Mouse (Mus musculus) heart, postnatal 14 days (tissue): ENCODE measurements around the gene Foxi3. TPM values are rescaled to one million over a fixed set of nuclear protein-coding genes. Genes with fewer than 3 reads are reported as not detected.

Source experiments
- DNase-seq, 2 experiments: peaks; one replicate each; pipeline ENCODE4 v3.0.0; 2021 to 2022
- intact Hi-C: fragments of 180-260 bp; cut with DNase I; formaldehyde crosslinking; loops from one replicate; pipeline ENCODE4 v1.15.1; 2025
- long read RNA-seq, 2 experiments: library from polyadenylated mRNA; stranded (forward); transcript quantifications; one replicate each; pipeline ENCODE4 v2.0.0; 2021
- total RNA-seq, 2 experiments: library from RNA; stranded (reverse); gene quantifications; 2 replicates each; pipeline ENCODE4 v1.2.3; 2021

Foxi3 gene
- total RNA-seq: not detected
- long read RNA-seq, experiment 1: 0 reads
- long read RNA-seq, experiment 2: 0 reads

DNA sequence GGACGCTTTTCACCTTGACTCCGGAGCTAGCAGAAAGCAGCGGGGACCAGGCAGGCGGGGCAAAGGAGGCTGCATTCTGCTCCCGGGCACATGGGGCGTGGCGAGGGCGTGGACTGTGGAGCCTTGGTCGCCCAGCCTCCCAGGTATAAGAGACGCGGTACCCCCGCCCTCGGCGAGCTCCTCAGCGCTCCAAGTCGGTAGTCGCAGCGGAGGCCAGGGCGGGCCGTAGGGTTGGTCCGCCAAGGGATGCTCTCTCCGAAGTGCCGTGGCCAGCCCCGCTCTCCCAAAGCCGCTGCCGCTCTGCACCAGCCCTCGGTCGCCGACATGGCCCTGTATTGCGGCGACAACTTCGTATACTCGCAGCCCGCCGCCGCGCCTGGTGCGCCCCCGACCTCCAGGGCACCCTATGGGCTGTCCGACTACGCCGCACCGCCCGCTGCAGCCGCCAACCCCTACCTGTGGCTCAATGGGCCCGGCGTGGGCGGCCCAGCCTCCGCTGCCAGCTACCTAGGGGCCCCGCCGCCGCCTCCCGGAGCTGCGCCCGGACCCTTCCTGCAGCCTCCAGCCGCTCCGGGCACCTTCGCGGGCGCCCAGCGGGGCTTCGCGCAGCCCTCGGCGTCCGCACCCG, at the start of gene Foxi3:
Foxi3 (plus strand) TSS at position 247 of the 628 bp plus-strand sequence.
- DNase-seq: peak; percentile 4 to 6
- intact Hi-C loops: loop anchor here (2.0 kb wide), 1 partner anchor 166 kb away; no protein-coding TSS in a partner anchor

DNA sequence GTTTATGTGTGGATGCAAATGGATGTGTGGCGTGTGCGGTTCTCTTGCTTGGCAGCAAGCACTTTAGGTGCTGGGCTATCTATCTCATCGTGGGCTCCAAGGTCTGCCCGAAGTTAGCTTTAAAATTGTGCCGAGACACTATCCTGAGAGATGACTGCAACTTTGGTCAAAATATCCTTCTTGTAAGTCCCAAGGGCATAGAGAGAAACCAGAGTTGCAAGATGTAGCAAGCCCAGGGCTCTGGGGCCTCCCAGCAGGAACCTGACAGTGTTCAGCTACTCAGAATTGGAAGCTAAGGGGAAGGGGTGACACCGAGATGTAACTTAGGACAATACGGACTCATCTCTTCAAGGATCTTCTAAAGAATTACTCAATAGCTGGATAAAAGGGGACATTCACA, 46.8 kb upstream of the Foxi3 start:
- intact Hi-C loops: no loop called here
- DNase-seq: no peak

DNA sequence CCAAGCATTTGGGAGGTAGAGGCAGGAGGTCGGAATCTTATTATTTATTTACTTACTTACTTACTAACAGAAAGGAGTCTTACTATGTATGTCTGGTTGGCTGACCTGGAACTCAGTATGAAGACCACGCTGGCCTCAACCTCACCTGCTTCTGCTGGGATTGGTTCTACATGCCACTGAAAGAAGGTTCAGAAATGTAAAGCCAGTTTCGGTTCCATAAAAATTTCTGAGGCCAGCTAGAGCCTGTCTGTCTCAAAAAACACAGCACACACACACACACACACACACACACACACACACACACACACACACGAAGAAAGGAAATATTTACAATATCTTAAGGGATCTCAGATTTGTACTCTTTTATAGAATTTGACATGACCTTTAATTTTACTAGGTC, 46.0 kb upstream of the Foxi3 start:
- DNase-seq: no peak
- intact Hi-C loops: no loop called here

DNA sequence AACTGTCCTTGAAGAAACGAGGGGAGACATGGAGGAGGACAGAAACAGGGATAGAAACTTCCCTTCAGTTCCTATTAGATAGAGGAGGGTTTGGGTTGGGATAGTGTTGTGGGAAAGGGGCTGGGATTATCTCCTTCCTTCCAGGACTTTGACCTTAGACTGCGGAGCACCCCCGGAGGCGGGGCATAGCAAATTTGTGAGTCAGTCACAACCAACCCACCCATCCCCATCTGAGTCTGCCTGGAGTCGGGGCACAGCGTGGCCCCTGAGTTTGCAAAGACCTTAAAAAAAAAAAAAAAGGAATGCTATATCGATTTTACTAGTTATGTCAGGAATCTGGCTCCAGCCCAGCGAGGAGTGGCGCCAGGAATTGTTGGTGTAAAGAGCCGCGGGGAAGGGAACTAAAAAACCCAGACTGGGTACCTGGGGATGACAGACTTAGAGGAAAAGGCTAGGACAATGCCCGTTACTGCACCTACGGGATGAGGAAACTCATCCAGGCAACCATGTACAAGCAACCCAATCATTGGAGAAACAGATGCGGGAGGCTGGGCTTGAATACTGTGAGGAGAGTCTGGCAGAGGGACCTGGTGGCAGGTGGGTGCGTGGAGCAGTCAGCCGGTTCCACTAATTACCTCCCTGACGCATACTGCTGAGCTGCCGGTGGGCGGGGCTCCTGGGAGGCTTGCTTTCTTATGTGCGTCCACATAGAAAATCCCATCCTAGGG, 44.5 kb upstream of the Foxi3 start:
- DNase-seq: peak in 1 of 2 experiments; percentile 8
- intact Hi-C loops: no loop called here

DNA sequence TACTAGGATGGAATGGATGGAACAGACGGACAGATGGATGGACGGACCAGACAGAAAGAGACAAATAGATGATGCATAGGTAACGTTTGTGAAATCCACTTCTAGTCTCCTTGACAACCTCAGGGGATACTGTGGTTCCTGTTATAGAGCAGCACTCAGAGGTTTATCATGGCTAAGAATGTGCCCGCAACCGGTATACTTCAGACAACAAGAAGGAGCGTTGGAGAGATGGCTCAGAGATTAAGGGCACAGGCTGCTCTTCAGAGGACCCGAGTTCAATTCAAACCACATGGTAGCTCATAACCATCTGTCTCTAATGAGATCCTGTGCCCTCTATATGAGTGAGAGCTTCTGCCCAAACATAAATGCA, 44.0 kb upstream of the Foxi3 start:
- no peak for DNase-seq
- intact Hi-C loops: no loop called here

DNA sequence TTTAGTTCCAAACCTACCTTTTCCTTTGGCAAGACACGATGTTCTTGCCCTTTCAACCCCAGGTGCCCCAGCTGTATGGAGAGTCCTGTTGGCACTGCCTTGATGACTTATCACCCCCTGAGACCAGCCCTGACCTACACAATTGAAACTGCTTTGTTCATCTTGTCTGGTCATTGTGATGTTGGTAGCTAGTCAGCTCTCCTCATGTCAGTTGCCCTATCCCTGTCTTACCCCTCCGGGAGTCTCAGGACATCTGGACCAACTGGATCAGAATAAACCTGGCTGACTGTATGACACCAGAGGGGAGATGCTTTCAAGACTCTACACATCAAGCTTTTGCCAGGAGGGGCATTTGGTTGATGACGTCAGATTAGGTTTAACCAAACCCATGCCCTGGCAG, 37.5 kb upstream of the Foxi3 start, which contains the start of gene Tex37:
Tex37 (minus strand) TSS at position 101 of the 400 bp plus-strand sequence.
- intact Hi-C loops: no loop called here
- no peak for DNase-seq

DNA sequence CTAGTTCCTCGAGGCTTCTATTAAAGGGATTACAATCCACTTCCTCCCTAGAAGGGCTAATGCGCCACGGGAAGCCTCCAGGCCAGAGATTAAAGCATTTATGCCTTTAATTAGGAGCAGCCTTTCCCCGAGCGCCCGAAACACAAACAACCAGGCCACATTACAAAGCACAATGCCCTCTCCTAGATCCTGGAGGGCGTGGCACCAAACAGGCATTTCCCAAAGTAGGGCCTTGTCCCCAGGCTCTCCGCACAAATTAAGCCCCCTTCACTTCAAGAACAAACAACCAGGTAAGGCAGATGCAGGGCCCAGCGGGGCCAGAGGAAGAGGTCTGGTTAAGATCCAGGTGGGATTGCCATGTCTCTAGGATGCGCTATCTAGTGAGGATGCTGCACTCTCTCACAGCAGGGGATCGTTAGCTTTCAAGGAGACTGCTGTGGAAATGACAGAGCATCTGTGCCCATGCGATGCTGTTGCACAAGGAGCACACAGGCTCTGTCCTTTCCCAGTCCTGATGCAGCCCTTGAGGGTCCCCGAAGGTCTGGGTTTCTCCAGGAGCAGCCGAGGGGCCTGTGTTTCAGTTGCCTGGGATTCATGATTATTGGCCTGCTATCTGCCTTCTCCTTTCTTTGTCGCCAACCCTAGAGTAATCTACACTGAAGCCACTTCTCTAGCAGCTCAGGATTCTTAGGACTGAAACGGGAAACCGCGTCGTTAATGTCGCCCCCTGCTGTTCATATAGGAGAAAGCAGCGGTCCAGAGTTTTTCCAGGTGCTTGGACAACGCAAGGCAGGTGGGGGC, 34.9 kb upstream of the Foxi3 start:
- intact Hi-C loops: no loop called here
- peak; percentile 25 to 49 for DNase-seq

DNA sequence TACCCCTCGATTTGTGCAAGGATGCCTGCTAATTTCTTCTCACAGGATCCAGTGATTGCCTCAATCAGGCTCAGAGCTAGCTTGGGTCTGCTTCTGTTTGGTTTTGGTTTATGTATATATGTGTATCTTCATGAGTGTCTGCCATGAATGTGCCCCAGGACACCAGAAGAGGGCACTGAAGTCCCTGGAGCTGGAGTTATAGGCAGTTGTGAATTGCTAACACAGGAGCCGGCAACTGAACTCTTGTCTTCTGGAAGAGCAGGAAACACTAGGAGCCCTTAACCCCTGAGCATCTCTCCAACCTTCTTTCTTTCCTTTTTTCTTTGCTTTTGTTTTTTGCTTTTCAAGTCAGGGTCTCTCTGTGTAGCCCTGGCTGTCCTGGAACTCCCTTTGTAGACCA, 24.5 kb upstream of the Foxi3 start:
- no peak for DNase-seq
- intact Hi-C loops: no loop called here

DNA sequence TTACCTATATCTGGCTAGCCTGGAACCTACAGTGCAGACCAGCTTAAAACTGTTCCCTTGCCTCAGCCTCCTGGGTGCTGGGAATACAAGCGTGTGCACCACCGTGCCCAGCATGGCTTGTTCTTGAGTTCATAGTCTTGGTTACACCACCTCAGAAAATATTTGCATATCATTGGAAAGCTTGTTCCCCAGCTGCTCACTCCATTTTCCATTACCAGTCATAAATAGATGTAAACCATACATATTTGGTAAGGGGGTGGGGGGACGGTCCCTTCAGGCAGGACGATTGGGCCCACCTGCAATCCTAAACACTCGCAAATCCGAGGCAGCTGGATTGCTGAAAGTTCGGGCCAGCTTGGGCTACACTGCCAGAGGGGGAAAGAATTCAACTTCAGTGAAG, 3.1 kb upstream of the Foxi3 start:
- no peak for DNase-seq
- intact Hi-C loops: no loop called here

DNA sequence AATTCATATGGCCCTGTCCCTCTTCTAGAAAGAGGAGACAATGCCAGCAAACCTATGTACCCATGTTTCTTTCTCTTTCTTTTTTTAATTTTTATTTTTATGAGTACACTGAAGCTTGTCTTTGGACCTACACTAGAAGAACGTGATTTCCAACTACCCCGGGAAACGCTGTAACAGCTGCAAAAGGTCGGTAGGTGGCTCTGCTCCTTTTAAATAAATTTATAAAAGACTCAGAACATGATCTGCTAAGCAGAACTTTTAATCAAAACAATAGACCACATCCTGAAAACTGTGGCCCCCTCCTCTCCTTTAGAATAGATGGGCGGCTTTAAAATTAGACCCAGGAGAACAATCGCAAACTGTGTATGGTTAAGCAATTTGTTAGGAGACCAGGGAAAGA, 2.3 kb upstream of the Foxi3 start:
- intact Hi-C loops: no loop called here
- peak in 1 of 2 experiments; percentile 14 for DNase-seq

DNA sequence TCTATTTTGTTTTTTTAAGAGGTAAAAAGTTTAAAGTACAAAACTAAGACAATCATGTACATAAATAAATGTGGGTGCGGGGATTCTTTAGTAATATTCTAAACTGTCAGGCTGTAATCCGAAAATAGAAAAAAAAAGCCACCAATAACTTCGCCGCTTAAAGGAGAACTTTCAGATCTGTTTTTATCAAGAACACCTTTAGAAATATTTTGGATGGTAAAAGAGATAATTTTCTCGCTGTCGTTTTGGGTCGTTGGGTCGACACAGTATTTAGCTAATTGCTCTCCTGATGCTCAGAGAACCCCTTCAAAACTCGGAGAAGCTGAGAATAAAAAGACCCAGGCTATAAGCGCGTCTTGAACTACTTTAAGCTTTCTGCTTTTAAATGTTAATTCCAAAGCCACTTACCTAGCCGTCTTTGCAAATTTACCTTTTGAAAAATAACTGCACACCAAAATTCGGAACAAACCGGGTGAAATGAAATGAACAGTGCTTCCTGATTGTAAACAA, 985 bp upstream of the Foxi3 start:
- no peak for DNase-seq
- intact Hi-C loops: no loop called here

DNA sequence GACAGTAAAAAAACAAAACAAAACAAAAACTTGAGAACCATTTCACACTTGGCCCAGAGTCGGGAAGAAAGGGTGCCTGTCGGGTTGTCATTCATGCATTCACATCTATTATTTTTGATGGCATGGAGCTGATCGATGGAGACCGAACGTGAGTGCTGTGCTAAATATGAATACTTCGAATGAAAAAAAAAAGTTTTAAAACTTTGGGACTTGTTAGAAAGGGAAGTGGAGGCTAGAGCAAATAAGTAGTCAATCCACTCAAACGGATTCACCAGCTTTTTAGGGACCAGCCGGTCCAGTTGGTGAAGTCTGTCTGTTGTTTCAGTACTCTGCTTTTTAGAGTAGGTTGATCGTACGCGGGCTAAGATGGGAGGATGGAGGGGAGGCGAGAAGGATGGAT, 490 bp upstream of the Foxi3 start:
- intact Hi-C loops: loop anchor here (2.0 kb wide), 1 partner anchor 167 kb away; no protein-coding TSS in a partner anchor
- no peak for DNase-seq

DNA sequence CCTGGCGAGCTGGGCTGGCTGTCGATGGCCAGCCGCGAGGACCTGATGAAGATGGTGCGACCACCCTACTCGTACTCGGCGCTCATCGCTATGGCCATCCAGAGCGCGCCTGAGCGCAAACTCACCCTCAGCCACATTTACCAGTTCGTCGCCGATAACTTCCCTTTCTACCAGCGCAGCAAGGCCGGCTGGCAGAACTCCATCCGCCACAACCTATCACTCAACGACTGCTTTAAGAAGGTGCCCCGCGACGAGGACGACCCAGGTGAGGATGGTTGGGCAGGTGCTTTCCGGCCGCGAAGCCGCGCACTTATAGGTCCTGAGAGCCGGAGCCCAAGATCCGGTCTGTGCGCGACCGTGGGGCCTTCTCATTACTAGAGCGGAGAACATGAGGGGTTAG, 605 bp downstream of the Foxi3 start:
- DNase-seq: no peak
- intact Hi-C loops: loop anchor here (2.0 kb wide), 1 partner anchor 166 kb away; no protein-coding TSS in a partner anchor

DNA sequence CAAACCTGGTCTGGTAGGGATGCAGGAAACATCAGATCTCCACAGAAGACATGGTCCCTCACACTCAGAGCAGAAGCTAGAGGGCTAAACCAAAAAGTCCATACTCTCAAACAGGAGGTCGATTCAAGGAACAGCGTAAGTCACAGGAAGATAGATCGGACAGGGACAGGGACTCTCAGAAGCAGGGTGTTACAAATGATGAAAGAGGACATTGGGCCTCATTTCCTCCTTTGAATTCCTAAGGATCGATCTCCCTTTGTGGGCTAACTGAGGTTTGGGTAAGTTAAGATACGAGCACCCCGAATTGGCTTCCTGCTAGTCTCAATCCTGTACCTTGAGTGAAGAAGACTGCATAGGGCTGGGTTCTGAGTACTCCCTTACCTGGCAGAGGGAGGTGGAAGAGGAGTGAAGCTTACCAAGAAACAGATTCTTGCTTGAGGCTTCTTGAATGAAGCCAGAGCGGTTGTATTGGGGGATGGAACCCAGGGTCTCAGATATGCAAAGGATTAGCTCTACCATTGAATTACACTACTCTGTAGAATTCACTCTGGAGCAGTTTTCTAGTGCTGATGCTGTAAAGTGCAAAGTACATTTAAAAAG, 1.1 kb downstream of the Foxi3 start:
- intact Hi-C loops: loop anchor here (2.0 kb wide), 1 partner anchor 165 kb away; no protein-coding TSS in a partner anchor
- no peak for DNase-seq

DNA sequence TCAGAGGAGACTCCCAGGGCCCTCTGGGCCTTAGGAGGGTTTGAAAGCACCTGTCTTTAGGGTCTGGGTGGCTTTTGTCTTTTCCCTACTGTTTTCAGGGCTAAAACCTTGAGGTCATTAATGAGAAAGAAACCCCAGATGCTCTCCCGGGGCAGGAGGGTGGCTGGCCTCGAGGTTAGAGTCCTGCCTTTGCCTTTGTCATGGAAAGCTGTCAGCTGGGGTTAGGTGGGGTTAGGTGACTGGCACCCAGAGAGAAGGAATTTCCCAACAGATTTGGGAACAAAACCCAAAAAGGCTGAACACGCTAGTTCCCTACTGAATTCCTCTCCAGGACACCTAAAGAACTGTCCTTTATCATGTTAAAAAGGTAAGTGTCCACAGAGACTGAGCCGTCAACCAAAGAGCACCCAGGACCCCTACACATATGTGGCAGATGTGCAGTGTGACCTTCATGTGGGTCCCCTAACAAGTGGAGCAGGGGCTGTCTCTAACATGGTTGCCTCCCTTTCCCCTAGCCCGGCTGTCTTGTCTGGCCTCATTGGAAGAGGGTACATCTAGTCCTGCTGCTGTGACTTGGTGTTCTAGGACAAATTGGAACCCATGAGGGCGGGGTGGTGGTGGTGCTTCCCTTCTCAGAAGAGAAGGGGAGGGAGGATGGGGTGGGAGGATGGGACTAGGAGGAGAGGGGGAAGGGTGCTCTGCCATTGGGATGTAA, 7.9 kb downstream of the Foxi3 start:
- DNase-seq: no peak
- intact Hi-C loops: no loop called here

DNA sequence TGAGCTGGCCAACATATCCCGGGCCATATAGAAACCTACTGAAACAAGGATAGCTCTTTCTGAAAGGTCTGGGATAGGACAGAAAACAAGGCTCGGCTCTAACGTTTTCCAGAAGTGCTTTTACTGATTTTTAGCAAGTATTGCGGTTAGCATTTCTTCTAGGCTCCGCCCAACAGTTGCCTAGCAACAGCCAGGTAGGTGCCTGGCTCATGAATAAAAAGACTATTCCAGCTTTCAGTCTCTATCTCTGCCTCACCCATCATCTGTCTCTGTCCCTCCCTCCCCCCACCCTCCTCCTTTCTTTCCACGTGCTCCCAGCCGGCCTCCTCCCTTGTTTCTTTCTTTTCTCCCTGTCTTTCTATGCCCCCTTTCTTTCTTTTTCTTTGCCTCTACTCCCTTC, 9.4 kb downstream of the Foxi3 start:
- DNase-seq: no peak
- intact Hi-C loops: no loop called here

DNA sequence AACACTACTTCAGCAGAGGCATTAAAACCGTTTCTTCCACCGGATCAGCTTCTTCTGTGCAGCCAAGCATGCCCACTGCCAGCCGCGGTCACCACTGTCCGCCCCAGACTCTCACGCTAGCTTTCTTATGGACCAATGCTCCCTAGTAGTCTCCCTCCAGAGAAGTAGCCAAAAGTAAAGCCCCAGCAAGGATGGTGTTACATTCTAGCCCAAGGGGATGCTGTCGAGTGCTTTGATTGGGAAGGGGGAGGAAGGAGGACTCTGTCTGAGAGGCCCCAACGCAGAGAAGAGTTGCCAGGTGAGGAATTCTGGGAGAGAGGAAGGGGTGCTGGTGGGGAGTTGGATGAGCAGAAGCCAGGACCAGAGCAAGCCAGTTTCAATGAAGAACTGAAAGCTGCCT, 11.1 kb downstream of the Foxi3 start:
- DNase-seq: no peak
- intact Hi-C loops: no loop called here

DNA sequence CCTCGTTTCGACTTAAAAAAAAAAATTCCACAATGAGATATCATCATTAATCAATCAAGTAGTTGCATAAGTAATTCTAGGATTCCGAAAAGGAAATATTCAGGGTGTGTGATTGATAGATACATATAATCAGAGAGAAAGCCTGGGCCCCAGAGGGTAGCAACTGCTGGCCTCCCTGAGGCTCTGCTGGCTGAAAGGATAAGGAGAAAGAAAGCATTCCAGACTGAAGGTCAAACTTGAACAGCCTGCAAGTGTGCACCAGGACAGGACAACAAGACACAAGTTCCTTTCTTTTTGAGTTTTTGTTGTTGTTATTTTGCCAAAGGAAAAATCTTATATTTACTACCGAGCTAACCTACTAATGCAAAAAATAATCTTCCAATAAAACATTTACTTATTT, 12.0 kb downstream of the Foxi3 start:
- no peak for DNase-seq

DNA sequence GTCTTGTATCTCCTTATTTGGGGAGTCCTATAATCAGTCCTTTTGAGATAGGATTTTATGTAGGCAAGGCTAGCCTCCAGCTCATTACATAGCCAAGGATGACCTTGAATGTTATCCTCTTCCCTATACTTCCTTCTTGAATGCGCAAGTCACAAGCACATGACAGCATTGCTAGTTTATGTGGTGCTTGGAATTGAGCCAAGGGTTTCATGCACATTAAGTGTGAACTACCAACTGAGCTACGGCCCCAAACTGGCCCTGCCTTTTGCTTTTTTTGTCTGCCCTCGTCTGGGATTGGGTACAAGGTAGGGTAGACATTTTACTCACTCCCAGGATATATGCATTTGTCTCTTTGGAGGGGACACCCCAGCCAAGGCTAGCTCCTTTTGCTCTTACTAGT, 16.7 kb downstream of the Foxi3 start:
- intact Hi-C loops: no loop called here
- no peak for DNase-seq

More for the DNA sequence above, 12.0 kb downstream of the Foxi3 start:
- intact Hi-C loops: no loop called here

DNA sequence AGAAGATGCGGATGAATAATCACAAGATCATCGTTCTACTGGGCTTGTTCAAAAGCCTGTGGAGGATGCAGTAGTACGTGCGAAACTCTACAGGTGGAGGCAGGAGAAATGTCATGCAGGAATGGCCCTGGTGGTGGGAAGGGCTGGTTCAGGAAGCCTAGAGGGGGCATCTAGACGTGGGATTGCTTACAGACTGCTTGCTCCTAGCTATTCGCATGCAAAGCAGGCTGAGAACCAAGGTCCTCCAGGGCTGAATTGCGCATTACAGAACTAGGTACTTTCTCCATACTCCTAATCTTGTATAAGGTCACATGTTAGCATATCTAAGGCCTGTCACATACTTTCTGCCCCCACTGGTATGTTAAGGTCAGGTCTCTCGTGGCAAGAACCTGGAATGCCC, 24.7 kb downstream of the Foxi3 start:
- intact Hi-C loops: no loop called here
- no peak for DNase-seq
